Mouse (Mus musculus): ENCODE measurements at regions not wholly inside any gene's neighbourhood (a gene's known extent, or its start where the extent isn't known, plus 50 kb on each side); places are given as distances from the start of the nearest gene placed in this dataset.

DNA sequence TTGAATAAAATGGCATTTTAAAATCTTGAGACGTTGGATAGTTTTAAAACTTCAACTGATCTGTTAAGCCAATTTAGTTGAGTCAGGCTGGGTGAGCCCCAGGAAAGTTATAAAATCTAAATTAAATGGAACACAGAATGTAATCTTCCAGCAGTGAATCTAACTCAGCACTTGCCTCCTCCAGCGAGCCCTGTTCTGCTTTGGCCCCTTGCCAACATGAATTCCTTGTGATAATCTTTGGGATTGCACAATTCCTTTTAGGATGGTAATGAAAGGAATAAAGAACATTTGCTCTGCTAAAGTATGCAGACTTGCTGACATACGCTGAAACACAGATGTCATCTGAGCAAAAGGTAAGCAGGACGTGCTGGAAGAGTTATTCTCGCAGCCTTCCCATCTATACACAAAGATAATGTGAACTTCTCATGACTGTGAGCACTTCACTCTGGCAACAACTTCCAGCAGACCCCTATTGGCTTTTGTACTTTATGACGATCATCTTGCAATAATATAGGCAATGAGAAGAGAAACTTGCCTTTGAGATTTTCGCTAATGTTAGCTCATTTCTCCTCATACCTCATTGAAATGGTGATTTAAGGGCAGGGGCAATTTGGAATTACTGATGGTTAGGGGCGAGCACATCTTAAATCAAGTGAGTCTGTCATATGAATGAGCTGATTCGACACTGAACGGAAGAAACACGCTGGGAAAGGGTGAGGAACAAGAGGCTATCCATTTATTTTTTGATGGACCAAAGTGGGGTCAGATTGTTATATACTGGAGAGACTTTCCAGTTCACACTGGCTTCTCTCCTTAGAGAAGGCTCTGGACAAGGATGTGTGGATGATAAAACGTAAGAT lies 216.3 kb upstream of the Pdzrn3 start:
- DNase-seq (ENCODE audit: low spot score in 2 of 2), result peak in 1 of 2 experiments; percentile 36

DNA sequence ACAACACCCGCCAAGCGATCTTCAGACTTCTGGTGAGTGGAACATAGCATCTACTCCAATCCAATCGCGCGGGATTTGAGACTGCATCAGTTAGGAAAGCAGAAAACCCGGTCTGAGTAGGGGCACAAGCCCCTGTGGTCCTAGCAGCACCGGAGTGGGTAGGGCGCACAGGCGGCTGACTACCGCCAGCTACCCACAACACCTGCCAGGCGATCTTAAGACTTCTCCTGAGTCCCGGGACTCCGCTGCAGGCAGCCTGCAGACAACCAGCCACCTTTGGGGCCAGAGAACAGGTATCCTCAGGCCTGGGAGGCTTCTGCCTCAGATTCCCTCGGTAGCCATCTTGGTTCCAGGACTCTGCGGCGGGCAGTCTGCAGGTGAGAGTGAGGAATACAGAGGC lies 208.2 kb upstream of the Pdzrn3 start:
- DNase-seq (ENCODE audit: low spot score in 2 of 2), result no peak

DNA sequence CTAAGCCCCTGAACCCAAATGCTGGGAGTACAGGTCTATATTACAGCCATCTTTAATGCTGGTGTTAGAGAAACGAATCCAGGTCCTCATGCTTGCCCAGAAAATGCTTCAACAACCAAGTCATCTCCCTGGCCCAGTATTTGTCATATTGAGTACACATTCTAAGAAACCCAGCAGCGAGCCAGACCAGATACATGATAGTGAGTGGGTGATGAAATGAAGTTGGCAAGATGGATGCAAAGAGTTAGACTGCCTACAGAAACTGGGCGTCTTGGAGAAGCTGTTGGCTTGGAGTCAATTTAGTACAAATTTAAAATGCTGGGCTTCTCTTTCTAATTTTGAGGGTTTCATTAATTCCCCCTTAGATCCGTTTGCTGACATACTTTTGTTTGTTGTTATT lies 203.1 kb upstream of the Pdzrn3 start:
- DNase-seq (ENCODE audit: low spot score in 2 of 2), result peak in 1 of 2 experiments; percentile 28

DNA sequence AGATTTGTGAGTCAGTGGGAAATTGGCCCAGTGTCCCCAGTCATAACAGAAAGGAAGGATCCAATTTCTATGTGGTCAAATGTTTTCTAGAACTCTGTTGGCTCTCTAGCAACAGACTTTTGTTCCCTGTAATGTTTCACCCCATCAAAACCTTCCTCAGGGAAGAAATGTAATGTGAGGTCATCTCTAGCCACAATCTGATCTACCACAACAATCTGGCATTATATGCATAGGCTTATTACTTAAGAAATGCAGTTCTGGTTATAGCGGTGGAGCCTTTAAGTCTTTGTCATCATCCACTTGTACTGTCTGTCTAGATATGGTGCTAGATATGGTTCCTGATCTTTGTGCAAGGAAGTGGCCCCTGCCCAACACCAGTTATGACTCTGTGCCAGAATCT lies 178.4 kb upstream of the Pdzrn3 start:
- DNase-seq (ENCODE audit: low spot score in 2 of 2), result no peak

DNA sequence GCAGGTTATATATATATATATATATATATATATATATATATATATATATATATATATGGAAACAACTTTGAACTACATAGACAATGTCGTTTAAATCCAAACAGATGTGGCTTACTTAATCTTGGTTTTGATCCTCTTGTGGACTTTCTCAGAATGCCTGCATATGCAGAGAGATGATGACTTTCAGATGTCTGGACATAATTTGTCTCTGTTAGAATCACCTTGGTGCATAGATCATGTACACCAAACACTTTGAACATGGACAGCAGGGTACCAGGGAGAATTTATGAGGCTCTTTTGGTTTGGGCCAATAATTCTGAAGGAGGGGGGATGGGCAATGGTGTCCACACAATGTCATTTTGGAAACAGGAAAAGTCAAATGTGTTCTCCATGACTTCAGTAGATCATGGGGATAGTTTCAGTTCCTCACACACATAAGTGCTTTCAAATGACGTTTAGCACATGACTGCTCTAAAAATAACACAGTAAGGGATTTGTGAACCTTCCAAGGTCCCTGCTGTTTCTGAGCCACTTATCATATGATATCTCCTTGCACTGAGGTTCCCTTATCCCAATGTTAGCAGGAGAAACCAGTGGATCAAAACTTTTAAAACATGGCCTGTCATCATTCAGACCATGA lies 177.4 kb upstream of the Pdzrn3 start:
- no peak for DNase-seq (ENCODE audit: low spot score in 2 of 2)

DNA sequence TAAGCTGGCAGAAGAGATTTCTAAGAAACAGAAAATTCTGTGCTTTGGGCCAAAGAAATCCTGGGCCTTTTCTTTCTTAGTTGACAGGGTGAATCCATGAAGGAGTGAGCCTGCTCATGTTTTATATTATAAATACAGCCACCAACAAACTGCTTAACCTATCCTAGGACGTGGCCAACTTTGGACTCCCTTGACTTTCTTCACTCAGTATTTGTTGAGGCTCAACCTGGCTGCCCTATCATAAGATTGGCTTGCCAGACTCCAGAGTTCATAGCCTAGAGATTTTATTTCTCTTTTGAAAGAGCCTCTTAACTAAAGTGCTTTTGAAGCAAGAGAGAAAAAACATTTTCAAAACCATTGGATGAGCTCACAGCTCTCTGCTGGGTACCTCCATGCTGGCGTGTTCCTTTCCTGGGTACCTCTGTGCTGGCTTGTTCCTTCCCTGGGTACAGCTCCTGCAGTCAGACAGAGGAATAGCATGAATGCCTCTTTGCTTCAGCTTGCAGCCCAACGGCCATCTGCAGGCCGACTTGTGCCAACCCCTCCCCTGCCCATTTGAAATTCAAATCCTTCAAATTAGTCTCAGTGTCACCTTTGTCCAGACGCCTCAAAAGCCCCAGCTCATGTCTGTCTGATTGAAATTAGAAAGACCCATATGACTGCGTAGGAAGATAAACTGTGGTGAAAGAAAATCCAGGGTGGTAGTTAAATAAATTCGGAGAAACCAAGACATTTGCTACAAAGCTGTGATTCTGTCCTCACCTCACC lies 173.0 kb upstream of the Pdzrn3 start:
- peak; percentile 36 to 68 for DNase-seq (ENCODE audit: low spot score in 2 of 2)

DNA sequence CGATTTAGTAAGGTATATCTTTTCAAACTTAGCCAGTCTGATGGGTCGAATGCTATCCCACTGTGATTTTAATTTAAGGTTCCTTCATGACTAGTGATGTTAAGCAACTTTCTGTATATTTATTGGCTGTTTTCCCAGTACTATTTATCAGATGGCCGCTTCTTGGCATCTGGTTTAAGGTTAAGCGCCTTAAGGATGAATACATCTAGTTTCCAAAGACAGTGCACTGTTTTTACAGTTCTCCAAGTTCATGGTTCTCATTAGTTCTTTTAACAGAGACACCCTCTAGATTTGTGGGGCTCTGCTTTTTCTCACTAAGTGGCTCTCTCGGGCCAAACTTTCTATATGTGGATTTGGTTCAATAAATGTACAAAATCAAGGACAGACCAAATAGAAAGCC lies 159.9 kb upstream of the Pdzrn3 start:
- no peak for DNase-seq (ENCODE audit: low spot score in 2 of 2)

DNA sequence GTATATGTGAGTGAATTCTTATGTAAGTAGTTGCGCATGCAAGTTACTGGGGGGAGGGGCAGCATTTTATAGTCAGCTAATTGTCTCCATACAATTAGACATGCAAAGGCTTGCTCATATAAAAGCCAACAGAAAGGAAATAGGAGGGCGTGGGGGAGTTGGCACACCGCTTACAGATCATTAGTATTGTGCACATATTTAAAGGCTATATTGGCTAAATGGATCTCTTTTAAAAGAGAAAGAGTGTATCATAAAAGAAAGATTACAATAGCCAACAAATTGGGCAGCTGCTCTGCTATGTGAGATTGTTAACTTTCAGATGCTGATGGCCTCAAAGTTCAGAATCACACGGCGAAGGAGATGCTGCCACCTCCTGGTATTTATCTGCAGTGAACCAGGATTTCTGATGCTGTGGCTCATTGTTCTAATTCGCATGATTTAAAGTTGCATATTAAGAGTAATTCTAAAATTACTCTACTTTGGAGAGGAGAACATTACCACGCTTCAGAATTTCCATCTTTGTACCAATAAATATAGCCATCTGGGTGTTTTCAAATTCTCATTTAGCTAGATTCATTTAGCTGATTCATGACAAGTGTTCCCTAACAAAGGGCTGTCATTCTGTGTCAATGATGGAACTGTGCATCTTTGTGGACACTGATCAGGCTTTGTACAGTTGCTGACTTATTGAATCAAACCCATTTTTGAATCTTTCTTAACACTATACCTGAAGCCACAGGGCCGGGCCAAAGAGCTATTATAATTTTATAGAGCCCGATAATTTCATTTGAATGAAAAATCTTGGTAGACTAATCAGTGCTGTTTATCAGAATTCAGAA lies 156.7 kb upstream of the Pdzrn3 start:
- peak in 1 of 2 experiments; percentile 71 for DNase-seq (ENCODE audit: low spot score in 2 of 2)

DNA sequence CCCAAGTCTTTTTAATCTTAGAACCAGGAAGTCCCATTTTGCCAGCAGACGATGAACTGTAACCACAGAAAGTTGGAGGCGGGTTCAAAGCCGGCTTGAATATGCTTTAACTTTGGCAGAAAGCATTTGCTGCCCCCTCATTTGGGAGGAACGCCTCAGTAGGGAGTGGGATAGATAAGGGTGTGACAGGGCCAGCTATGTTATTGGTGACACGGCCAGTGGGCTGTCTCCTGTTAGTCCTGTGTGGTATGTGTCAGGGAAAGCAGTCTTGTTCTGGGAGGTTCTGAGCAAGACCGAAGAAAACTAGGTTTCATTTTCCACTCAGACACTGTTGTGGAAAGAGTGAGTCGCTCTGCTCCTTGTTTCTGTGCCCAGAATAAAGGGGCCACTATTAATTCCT lies 154.7 kb upstream of the Pdzrn3 start:
- no peak for DNase-seq (ENCODE audit: low spot score in 2 of 2)

DNA sequence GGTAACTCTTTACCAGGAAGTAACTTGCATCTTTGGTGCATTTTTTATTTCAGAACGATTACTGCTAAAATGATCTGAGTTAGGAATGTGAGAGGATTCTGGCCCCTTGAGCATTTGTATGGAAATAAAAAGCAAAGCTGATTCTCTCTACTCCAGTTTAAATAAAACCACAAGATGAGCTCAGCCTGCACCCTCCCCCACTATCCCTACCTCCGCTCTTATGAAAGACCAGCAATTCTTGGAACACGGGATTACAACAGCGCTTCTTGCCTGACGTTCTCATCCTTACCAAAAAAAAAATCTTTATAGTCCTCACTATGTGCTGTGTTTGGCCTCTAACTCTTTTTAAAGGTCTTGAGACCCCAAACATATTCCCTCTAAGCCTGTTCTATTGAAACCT lies 154.2 kb upstream of the Pdzrn3 start:
- peak in 1 of 2 experiments; percentile 50 for DNase-seq (ENCODE audit: low spot score in 2 of 2)

DNA sequence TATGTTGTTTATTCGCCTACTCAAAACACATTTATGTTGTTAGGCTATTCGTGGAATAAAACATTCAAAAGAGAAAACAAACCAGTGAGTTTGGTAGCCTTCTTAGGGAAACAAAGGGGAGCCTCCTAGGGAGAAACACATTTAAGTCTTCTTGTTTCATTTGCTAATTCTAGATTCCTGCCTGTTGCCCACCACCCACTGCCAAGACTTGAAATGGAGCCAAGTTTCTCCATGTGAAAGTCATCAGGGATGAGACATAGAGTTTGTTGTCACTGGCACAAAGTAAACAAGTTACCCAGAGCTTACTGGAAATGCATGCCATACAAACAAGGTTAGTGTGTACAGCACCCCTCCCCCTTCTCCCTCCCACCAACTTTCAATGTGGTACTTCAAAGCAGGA lies 147.4 kb upstream of the Pdzrn3 start:
- no peak for DNase-seq (ENCODE audit: low spot score in 2 of 2)

DNA sequence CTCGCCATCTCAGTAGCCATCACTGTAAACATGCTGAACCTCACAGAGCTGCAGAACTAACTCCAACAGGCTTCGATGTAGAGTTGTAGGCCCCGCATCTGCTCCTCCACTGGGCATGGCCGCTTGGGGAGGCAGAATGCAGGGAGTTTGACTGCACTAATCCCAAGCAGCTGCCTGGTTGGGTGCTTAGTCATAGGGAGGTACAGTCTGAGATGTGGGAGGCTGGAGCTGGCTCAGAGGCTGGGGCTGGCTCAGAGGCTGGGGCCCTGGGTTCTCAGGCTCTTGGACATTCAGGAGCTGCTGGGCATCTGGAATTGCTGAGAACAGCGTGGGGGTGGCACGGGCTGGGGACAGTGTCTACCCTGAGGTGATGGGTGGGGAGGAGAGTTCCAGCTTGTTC lies 143.6 kb upstream of the Pdzrn3 start:
- DNase-seq (ENCODE audit: low spot score in 2 of 2), result peak in 1 of 2 experiments; percentile 24

DNA sequence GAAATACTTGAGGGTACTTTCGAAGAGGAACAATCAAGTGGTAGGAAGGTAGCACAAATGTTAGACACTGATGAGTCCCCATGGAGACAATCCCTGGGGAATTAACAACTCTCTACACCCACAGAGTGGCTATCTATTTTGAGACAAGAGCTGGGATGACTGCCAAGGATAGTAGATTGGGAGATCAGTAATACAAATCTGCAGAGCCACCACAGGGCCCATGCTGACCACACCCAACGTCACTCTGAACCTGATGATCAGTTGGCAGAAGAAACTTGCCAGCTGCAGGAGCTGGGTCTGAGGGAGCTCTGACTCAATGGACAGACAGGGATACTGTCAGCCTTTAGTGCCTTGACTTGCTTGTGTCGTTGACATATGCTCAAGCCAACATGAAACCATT lies 143.1 kb upstream of the Pdzrn3 start:
- DNase-seq (ENCODE audit: low spot score in 2 of 2), result peak in 1 of 2 experiments; percentile 62

DNA sequence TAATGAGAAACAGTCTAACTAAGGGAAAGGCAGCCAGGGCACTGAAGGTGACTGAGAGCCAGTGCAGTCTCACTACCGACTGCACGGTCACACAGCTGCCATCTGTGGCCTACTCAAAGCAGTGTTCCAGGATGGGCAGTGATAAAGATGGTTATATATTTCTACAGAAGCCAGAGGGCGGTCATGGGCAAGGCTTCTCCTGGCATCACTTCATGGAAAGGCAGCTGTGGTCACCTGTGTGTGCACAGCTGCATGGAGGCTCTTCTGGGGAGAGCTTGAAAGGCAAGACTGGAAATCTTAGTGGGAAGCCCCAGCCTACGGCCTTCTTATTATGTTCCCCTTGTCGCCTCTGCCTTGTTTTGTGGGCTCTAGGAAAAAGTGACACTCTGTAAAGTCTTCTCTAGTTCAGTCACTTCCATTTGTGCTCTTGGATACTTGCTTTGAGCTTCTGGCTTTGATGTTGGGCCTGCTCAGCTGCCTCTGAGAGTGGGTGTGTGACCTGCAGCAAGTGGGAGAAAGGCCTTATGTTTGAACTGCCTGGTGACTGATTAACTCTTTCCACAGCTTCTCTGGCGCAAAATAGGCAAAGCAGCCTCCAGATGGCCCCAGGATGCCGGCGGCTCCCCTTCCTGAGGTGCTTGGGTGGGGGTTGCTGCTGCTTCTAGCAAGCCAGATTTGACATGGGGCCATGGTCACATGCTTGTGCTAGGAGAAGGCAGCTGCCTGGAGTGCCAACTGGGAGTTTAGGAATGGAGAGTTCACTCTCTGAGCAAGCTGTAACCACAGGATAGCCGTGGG lies 141.4 kb upstream of the Pdzrn3 start:
- DNase-seq (ENCODE audit: low spot score in 2 of 2), result no peak

DNA sequence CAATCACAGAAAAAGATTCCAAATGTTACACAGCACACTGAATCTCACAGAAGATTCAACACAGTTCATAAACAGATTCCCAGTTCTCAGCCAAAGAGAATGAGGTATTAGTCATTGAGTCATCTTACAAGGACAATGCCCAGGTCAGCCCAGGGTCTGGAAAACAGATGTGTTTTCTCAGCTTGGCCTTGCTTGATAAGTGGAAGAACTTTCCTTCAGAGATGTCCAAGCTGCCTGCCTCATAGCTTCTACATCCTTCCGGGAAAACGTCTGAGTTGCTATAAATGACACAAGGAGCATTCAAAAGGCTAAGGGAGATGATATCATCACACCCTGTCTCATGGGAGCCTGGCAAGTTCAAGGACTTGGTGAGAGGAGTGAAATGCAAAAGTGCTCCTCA lies 139.9 kb upstream of the Pdzrn3 start:
- DNase-seq (ENCODE audit: low spot score in 2 of 2), result no peak

DNA sequence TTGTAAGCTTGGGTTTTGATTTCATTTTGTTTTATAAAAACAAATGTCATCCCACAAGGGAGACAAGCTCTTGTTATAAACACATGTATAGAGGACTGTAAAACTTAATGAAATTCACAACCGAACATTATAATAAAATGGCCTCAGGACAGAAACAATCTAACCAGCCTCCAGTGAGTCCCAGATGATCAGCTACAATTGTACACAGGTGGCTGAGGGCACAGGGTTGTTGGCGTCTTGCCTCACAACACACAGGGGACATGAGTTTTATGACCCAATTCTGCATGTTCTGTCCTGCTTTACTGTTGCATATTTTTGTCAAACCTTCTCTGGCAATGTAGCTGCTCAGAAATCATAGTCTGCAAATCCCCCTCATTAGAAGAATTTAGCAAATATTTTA lies 136.0 kb upstream of the Pdzrn3 start:
- DNase-seq (ENCODE audit: low spot score in 2 of 2), result no peak

DNA sequence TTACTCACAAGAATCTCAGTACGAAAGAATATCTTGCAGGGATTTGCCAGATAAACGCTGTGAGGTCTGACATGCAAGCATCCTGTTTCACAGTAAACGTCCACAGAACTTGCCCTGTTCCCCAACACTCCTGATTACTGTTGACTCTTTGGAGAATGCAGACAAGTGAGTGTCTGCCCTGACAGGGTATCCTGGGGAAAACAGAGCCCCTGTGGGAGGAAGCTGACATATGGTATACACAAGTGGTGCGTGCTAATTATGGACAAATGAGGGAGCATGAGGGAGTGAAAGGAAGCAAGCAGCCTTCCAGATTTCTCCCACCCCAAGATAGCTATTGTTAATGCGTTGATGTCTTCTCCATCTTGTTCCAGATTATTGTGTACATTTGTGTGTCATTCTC lies 124.5 kb upstream of the Pdzrn3 start:
- DNase-seq (ENCODE audit: low spot score in 2 of 2), result peak in 1 of 2 experiments; percentile 74

DNA sequence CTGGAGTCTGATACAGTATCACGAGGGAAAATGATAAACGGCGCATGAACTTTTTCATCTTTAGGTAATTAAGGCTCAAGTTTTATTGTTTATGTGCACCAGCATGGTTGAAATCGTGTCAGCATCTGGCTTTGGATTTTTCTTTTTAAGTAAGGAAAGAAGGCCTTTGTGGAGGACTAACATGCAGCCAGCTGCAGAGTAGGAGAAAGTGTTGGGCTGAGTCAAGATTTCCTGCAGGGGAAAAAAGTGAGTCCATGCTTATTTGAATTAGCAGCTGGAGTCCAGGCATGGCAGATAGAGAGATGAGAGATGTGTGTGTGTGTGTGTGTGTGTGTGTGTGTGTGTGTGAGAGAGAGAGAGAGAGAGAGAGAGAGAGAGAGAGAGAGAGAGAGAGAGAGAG lies 124.0 kb upstream of the Pdzrn3 start:
- DNase-seq (ENCODE audit: low spot score in 2 of 2), result peak in 1 of 2 experiments; percentile 42

DNA sequence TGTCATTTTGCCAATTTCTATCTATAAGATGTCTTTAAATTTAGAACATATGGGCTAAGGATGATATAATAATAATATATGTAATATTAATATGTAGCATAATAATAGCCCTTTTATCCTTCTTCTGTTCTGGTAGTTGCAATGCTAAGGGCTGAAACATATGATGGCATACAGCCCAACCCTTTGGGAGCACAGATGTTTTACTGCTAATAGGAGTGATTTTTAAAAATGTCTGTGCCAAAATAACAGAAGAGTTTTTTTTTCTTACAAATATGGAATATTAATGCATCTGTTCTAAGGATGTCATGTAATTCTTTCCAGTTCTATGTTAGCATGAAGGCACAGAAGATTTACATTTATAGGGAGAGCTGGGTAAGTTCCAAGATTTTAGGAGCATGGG lies 122.5 kb upstream of the Pdzrn3 start:
- DNase-seq (ENCODE audit: low spot score in 2 of 2), result no peak

DNA sequence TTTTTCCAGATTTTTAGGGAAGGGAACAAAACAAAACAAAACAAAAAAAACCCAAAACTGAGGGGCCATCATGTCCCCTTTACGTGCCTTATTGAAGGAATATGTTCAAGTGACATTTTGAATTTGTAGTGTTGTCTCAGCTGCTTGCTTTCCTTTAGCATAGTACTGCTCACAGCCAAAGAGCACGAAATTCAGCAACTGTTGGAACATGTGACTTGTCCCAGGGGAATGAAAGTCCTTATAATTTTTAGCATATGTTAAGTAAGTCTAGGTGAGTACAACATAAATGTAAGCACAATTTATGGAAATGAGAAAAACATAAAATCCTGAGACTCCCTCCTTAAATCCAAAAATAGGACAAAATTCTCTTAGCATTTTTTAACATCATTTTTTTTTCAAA lies 110.8 kb upstream of the Pdzrn3 start:
- DNase-seq (ENCODE audit: low spot score in 2 of 2), result no peak

Data from left cerebral cortex, adult 9 months (tissue).